Mouse (Mus musculus): ENCODE measurements around the gene Bglap2.
"Not testable (repeated sequence)": the region's sequence is repeated elsewhere in the genome, so short reads cannot be mapped to it uniquely, and the experiment has no call there.

Gene Bglap2

GRCm38 (mm10) chr3:88378599-88378998 is at the start of gene Bglap2:
Bglap2 (minus strand) TSS chr3:88378699.
- not testable (repeated sequence) for DNase-seq

DNA sequence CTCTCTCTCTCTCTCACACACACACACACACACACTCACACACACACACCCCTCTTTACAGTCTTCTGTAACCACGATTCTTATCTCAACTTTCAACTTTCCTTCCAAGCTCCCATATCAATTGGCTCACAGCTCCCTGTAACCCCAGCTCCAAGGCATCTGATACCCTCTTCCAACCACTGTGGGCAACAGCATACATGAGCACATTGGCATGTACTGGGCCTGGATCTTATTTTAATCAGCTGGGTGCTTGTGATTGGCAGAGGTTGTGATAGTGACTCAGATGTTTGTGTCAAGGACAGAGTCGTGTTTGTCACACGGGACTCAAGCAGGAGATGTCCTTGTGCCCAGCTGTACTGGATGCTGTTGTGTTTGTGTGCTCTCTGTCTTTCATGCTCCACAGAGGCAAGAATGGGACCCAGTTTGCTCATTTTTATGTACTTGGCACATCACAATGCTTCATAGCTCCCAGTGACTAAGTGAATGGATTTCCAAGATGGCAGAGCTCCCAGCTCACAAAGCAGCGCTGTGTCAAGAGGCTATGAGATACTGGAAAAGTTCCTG is 48.9 kb upstream of the Bglap2 start:
- DNase-seq: no peak

DNA sequence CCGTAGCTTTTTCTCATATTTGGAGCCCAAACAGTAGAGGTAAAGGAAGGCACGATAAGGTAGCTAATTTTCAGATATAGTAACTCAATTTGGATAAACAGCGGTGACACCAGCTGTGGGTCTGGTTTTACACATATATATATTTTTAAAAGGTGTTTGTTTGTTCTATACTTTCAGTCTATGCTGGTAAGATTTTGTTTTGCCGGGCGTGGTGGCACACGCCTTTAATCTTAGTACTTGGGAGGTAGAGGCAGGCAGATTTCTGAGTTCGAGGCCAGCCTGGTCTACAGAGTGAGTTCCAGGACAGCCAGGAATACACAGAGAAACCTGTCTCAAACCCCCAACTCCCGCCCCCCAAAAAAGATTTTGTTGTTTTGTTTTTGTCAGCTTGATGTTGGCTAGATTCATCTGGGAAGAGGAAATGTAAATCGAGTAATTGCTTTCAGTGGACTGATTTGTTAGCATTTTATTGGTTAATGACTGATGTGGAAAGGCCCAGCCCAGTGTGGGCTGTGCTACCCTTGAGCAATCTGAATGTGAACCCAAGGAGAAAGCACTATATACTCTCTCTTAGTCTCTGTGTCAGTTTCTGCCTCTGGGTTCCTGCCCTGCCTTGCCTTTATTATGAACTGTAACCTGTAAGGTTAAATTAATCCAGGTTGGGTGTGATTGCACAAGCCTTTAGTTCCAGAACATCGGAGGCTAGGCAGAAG is 47.4 kb upstream of the Bglap2 start:
- no peak for DNase-seq

- no peak for DNase-seq
These were observed 46.8 kb upstream of the Bglap2 start for GRCm38 (mm10) chr3:88425330-88425689.

- DNase-seq: peak; percentile 94
These were observed 46.3 kb upstream of the Bglap2 start, which contains the start of gene Slc25a44 for GRCm38 (mm10) chr3:88424605-88425329. Slc25a44 (minus strand) TSS chr3:88425139.

GRCm38 (mm10) chr3:88422020-88422720 is 43.7 kb upstream of the Bglap2 start:
- no peak for DNase-seq

GRCm38 (mm10) chr3:88420771-88421170 is 42.3 kb upstream of the Bglap2 start:
- DNase-seq: no peak

- no peak for DNase-seq
These were observed 39.5 kb upstream of the Bglap2 start for GRCm38 (mm10) chr3:88418016-88418415.

DNA sequence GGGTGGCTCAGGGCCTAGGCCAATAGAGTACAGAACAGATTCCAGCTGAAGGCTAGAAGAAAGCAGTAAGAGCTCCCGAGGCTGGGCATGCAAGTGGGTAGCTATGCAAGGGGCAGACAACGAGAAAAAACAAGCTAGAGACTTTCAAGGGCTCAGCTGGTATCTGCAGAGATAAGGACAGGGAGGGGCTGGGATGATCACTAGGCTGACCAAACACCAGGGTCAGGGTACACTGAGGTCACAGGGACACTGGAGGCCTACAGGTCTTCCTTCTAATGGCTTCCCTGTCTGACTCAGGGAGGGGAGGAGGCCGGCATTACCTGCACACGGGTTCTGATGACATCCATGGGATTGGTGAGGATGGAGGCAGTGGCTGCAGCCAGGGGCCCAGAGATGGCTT is 37.2 kb upstream of the Bglap2 start:
- DNase-seq: no peak

GRCm38 (mm10) chr3:88412636-88413035 is 34.1 kb upstream of the Bglap2 start:
- DNase-seq: no peak

- DNase-seq: no peak
These were observed 33.2 kb upstream of the Bglap2 start for GRCm38 (mm10) chr3:88411681-88412080.

GRCm38 (mm10) chr3:88410645-88411031 is 32.1 kb upstream of the Bglap2 start:
- no peak for DNase-seq

DNA sequence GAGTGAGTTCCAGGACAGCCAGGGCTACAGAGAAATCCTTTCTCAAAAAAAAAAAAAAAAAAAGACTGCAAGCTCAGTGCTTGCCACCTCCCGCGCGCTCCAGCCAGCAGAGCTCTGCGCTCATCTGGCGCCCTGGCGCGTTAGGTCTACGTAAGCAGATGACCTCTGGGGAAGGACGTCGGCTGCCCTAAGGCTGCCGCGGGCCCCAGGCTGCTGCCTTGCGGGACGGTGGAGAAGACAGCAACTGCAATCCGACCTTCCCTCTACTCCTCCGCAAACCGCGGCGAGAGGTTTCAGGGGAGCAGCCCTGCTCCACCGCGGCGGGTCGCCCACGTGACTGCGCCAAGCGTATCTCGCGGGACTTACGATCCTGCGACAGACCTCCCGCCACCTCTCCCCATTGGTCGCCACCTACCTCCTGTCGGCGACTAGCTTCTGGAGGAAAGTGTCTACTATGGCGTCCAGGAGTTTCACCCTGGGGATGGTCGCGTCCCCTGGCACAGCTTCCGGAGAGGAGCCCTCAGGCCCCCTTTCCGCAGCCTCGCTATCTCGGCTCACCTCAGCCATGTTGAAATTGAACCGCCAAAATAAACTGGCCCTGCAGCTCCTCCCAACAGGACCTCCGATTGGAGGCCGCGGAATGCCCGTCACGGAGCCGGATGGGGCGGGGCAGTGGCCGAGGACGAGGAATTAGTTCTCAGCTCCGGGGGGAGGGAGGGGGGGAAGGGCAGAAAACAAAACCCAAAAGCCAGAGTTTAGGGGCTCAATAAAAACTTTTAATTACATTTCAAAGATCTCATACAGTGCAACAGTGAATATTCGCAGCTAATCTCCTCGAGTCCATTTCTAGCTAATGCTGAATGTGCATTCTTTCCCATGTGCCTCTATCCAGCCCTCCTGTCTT is 31.5 kb upstream of the Bglap2 start, which contains the start of gene Pmf1:
TSS of gene Pmf1 (minus strand) at position 591 of the 904 bp plus-strand sequence.
- DNase-seq: peak; percentile 92

DNA sequence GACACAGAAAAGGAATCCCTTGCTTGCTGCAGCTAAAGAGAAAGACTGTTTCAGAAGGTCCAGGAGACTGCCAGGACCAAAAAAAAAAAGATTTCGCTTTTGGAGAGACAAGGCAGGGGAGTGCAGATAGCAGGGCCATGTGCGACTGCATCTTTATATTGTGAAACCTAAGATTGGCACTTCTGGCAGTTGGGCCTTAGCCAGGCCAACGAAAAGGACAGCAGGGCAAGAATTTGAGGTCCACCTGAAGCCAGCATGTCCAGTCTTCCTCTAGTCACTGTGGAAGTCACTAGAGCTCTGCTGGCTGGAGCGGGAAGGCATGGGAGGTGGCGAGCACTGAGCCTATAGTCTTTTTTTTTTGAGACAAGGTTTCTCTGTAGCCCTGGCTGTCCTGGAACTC is 30.5 kb upstream of the Bglap2 start:
- DNase-seq: no peak

DNA sequence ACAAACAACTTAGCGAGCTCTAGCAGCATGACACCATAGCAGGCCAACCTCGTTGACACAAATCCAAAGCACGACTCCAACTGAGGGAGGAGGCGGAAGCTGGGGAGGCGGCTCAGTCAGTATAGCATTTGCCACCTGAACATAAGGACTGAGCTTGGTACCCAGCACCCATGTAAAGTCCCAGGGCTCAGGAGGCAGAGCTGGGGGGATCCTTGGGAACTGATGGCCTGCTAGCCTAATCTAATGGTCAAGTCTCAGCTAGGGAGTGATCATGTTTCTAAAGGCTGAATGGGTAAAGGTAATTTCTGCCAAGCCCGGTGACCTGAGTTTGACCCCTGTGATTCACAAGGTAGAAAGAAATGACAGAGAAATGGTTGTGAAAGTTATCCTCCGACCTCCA is 29.0 kb upstream of the Bglap2 start:
- DNase-seq: no peak

GRCm38 (mm10) chr3:88407090-88407489 is 28.6 kb upstream of the Bglap2 start:
- DNase-seq: peak; percentile 72

- DNase-seq: no peak
These were observed 25.2 kb upstream of the Bglap2 start for GRCm38 (mm10) chr3:88403522-88404230.

GRCm38 (mm10) chr3:88398666-88399065 is 20.2 kb upstream of the Bglap2 start:
- DNase-seq: no peak

DNA sequence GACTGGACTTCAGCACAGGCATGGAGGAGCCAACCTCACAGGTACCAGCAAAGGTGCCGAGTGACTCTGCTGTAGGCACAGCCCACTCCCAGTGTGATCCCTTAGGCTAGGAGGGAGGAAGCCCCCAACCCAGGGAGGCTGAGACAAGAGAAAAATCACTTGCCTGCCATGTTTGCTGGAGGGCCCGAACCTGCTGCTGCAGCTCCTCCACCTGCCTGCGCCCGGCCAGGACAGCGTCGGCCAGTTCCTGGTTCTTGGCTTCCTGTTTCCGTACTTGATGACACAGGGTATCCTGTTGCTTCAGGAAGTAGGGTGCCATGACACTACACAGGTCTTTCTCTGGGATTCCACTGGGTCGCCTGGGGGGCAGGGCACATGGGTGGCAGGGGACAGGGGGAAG is 17.2 kb upstream of the Bglap2 start:
- DNase-seq: no peak

GRCm38 (mm10) chr3:88395288-88395687 is 16.8 kb upstream of the Bglap2 start:
- no peak for DNase-seq

- no peak for DNase-seq
These were observed 15.4 kb upstream of the Bglap2 start for GRCm38 (mm10) chr3:88393776-88394375.

Data from thymus, postnatal 25 days (tissue).